Mouse (Mus musculus): ENCODE results near the gene Kctd2.
A peak's percentile ranks its signal among the peaks of the same experiment; 100 is the strongest.
"Not testable (repeated sequence)": the region's sequence is repeated elsewhere in the genome, so short reads cannot be mapped to it uniquely, and the experiment has no call there.

Kctd2 gene

DNA sequence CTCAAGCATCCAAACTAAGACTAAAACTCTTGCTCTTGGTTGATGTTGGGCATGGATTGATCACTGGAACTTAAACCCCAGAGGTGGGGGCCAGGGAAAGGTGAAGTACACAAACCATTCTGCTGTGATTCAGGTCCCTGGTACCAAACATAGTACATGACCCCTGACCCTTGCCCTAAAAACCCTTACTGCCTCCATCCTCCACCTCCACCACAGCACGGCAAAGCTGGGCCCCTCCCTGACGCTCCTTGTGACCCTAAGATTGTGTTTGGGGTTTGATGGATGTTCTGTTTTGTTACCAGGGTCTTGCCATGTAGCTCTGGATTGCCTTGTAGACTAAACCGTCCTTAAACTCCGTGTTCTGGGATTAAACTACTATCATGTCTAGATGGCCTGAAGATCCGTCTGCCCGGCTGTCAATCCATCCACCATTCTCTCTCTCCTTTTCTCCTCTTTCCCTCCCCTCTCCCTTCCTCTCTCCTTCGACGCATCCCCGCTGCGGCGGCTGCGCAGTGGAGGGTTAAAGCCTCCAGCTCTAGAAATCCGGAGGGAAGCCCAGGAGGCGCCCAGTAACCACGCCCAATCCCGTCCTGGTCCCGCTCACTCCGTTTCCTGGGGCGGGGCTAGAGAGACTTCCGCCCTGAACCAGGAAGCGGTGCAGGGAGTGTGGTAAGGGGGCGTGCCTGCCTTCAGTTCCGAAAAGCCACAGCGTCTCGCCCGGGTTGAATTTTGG, 55.3 kb downstream of the Kctd2 start, which contains the start of gene Armc7:
TSS of gene Armc7 (plus strand) at position 643 of the 733 bp plus-strand sequence.
- peak; percentile 95 to 97 for DNase-seq (ENCODE audit: low spot score in 2 of 2)

DNA sequence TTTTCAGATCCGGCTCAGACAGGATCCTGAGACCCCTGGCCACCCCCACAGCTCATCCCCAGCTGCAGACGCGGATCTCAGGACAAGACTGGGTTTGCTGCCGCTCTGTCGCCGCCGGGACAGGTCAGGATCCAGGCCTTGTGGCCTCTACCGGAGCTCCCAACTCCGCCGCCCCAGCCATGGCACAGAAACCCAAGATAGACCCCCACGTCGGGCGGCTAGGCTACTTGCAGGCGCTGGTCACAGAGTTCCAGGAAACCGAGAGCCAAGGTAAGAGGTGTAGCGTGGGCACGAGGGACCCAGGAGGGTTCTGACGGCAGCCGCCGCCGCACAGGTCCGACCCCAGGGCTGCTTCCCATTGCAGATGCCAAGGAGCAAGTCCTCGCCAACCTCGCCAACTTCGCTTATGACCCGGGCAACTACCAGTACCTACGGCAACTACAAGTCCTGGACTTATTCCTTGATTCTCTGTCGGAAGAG, 55.9 kb downstream of the Kctd2 start:
- no peak for DNase-seq (ENCODE audit: low spot score in 2 of 2)

DNA sequence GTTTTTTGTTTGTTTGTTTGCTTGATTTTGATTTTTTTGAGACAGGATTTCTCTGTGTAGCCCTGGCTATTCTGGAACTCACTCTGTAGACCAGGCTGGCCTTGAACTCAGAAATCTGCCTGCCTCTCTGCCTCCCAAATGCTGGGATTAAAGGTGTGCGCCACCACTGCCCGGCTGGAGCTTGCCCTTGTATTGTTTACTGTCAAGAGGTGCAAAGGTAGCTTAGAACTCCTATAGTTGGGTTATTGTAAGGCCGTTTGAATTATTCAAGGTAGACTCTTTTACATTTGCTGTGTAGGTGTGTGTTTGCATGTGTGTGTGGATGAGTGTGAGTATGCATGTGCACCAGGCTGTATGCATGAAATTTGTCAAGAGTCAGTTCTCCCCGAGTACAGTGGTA, 56.7 kb downstream of the Kctd2 start:
- DNase-seq (ENCODE audit: low spot score in 2 of 2): not testable (repeated sequence)

DNA sequence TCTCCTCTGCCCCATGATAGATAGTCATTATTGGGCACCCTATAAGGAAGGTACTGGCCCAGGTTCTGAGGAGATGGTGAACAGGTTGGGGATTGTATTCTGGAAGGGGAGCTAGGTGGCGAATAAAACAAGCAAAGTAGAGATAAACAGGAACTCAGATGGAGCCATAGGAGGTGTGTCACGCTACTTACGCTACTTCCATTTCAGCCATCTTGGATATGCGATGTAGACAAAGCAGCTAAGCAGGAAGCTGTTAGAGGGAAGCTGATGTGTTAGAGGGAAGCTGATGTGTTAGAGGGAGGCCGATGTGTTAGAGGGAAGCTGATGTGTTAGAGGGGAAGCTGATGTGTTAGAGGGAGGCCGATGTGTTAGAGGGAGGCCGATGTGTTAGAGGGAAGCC, 57.5 kb downstream of the Kctd2 start:
- DNase-seq (ENCODE audit: low spot score in 2 of 2): not testable (repeated sequence)

DNA sequence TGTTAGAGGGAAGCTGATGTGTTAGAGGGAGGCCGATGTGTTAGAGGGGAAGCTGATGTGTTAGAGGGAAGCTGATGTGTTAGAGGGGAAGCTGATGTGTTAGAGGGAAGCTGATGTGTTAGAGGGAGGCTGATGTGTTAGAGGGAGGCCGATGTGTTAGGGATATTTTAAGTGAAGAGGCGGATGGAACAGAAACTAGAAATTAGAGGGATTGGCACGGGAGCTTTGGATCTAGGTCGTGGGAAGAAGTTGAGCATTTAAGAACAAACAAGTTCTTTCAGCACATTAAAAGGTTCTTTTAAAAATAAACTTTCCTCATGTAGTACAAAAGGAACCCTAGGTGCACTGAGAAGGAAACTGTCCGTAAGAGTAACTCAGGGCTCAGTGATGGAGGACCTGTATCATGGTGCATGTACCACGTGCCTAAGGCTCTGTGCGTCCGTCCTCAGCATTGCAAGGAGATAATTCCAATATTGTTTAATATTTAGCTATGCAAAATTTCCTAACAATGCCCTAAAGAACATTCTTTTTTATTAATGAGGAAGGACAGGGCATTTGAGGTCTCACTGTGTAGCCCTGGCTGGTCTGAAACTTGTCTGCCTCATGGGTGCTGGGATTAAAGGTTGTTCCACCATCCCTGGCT, 58.5 kb downstream of the Kctd2 start:
- no peak for DNase-seq (ENCODE audit: low spot score in 2 of 2)

Data from urinary bladder, postnatal 36 days (tissue).